Mouse (Mus musculus) embryo, embryonic 9.5 days (tissue): Measurements from ENCODE around the gene Slc10a3.
"Not testable (repeated sequence)": the region's sequence is repeated elsewhere in the genome, so short reads cannot be mapped to it uniquely, and the experiment has no call there.

Source experiments
- DNase-seq: peaks from one replicate; pipeline ENCODE4 v3.0.0-alpha.2; 2017; ENCODE audit errors: extremely low spot score

Gene Slc10a3

DNA sequence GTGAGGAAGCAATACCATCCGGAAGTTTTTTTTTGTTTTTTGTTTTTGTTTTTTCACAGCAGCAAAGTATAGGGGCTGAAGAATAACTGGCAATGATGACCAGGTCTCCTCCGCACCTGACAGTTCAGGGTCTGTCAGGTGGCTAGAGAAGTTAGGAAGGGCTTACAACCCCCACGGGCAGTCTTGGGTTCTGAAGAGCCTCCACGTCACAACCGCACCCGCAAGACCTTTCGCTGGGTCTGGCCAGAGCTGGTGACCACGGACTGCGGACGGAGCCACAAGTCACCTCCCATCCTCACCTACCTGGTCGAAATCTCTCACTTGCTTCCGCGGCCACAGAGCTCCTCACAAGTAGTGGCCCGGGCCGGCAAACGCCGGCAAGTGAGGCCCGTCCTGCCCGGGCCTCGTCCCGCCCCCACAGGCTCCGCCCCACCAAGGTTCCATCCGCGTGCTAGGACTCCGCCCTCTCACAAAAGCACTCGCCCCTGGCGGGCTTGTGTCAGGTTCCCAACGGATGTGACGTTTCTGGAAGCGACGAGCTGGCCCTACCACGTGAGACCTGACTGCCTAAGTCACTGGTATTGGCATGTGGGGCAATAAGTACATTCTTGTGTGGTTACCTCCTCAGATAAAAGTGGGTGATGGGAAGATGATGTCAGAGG lies at the start of gene Slc10a3, which contains the start of gene Ubl4a:
TSS of gene Slc10a3 (minus strand) at position 462 of the 662 bp plus-strand sequence.
TSS of gene Ubl4a (minus strand) at position 331 of the 662 bp plus-strand sequence.
- peak; percentile 82 for DNase-seq

DNA sequence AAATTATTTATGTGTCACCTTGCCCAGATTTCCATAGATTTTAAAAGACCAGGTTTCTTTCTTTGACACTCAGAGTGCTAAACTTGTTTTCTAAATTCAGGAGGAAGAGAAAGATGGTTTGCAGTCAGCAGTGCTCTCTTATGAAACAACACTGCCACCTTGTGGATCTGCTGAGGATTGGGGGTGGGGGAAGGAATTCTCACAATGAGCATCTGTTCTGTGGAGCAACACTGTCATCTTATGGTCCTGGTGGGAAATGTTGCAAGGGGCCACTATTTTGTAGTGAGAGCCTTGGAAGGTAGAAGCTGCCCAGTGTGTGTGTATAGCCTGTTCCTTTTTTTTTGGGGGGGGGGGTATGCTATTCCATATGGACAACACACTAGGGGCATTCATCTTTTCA lies 40.2 kb upstream of the Slc10a3 start:
- DNase-seq, result peak; percentile 61

GRCm38 (mm10) chrX:74408340-74408739 lies 35.2 kb upstream of the Slc10a3 start:
- no peak for DNase-seq

DNA sequence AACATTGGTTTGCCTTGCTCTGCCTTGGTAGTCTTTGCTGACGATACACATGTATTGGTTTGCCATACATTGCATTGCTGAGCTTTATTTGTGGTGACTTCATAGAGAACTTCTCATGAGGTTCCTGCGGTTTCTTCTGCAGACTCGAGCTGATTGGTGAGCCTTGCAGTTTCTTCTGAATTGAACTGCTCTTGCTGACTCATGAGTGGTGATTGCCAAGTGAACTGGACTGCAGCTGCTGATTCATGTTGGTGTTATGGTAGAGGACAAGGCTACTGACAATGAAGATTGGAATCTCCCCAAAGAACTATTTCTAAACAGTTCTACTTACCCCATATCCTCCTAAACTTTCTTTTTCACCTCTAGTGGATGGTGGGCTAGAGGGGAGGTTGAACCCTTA lies 27.0 kb upstream of the Slc10a3 start:
- DNase-seq, result no peak

DNA sequence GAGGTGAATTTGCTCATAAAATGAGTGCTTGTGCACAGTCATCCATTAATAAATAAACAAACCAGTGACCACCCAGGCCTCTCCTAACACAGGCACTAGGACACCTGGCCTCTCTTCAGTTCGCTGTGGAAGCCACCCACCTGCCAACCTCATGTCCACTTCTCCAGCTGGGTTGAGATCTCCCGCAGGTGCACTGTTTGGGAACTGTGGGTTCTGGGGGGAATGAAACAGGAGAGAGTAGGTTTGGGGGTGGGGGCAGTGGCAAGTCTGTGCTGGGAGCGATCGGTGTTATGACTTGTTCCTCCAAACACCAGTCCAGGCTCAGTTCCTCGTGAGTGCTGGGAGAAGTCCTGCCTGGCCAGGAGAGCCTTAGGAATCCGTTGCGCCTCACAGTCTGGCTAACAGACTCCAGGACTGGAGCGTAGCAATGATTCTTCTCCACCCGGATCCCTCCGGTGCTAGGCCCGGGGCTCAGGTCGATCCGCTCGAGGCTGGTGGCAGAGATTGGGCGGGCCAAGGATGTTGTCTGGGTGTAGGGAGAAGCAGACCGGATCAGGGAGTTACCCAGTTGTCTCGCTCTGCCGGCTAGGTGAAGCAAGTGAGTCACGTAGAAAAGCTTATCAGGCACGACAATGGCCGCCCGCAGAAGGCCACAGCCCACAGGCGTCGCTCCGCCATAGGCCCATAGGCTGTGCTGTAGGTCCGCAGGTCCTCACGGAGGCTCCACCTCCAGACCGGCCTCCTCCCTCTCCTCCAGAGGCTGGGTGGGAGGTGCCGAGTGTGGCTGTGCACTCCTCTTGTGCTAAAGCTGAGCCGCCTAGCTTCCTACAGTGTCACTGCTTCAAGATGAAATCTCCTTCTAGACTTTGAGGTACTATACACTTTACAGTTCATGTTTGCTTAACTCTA lies 19.6 kb upstream of the Slc10a3 start, which contains the start of the genes Fam3a and Ikbkg:
TSS of gene Fam3a (minus strand) at position 738 of the 909 bp plus-strand sequence.
TSS of gene Ikbkg (plus strand) at position 756 of the 909 bp plus-strand sequence.
- peak; percentile 68 for DNase-seq

- DNase-seq, result no peak
Measured at GRCm38 (mm10) chrX:74388153-74388552, 15.0 kb upstream of the Slc10a3 start.

DNA sequence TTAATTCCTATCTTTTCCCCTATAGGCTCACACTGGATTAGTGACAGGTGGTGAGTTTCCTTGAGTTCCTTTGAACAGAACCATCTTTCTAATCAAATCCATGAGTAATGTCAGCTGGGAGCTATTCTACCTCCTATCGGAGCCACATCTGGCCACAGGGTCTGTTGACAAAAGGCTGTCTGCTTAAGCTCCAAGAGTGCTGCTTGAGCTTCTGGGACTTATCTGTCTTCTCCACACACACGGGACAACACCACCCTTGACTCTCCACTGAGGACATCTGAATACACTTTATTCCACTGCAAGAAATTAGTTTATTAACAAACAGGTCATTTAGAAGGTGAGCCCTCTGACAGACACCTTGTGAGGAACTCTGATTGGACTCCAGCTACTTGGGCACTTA lies 11.3 kb upstream of the Slc10a3 start:
- no peak for DNase-seq

DNA sequence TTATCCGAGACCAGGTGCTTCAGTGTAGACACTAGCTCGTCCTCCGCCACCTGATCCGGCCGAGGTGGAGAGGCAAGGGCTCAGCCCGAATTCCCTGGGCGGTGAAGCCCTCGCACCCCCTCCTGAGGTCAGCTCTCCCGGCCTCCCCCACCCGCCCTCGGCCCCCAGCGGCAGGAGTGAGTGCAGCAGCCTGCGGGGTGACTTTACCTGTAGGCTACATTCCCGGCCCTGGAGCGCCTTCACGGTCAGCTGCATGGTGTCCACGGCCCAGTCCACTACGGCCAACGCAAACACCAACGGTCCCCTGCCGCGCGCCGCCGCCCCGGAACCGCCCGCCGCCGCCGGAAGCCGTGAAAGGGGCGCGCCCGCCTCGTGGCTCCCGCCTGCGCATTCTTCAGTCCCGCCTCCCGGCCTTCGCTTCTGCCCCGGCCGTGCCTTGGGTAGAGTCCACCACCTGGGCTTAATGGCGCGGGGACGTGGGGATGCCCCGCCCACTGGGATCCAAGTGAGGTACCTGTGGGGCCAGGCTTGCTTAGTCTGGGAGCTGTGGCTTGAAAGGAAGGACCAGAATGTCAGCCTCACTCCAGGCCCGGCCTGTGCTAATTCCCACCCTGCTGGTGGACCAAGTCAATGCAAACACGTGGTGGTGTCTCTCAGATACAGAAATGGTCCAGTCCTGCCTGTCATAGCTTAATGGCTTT lies 4.8 kb downstream of the Slc10a3 start:
- DNase-seq, result peak; percentile 70

DNA sequence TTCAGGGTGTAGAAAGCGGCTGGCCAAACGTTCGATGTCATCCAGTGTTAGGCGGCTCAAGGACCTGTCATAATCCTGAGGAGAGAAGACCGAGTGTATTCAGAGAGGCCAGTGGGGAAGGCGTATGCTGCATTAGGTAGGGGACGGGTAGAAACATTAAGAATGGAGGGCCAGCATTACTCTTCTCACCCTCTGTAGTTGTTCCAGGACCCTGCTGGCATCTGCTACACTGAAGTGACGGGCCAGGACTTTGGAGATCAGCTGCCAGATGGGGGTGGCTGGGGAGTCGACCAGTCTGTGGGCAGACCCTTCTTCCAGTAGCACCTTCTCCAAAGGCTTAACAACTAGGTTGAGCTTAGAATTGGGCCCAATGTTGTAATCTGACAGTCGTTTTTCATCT lies 5.6 kb downstream of the Slc10a3 start:
- no peak for DNase-seq

DNA sequence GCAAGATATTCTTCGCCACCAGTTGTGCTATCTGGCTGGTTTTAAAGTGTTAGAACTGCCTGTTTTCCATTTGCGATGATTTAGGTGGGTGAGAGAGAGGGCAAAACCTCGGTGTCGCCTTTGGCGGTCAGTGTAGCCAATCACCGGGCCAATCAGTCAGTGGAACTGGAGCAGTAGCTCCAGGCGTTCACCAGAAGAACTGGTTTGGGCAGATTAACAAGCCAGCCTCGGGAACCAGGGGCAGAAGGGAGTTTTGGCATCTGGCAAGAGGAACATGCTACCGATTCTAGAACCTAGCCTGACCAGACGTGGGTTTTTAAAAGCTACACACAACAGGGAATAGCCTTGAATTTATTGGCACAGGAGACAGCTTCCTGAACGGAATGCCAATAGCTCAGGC lies 14.0 kb downstream of the Slc10a3 start:
- DNase-seq, result no peak

- DNase-seq, result not testable (repeated sequence)
Measured at GRCm38 (mm10) chrX:74357069-74357468, 16.1 kb downstream of the Slc10a3 start.

- DNase-seq, result peak; percentile 71
Measured at GRCm38 (mm10) chrX:74353467-74353770, 19.7 kb downstream of the Slc10a3 start, which contains the start of gene Lage3. TSS of gene Lage3 (minus strand) at chrX:74353618.

- DNase-seq, result no peak
Measured at GRCm38 (mm10) chrX:74352645-74353466, 20.3 kb downstream of the Slc10a3 start.

DNA sequence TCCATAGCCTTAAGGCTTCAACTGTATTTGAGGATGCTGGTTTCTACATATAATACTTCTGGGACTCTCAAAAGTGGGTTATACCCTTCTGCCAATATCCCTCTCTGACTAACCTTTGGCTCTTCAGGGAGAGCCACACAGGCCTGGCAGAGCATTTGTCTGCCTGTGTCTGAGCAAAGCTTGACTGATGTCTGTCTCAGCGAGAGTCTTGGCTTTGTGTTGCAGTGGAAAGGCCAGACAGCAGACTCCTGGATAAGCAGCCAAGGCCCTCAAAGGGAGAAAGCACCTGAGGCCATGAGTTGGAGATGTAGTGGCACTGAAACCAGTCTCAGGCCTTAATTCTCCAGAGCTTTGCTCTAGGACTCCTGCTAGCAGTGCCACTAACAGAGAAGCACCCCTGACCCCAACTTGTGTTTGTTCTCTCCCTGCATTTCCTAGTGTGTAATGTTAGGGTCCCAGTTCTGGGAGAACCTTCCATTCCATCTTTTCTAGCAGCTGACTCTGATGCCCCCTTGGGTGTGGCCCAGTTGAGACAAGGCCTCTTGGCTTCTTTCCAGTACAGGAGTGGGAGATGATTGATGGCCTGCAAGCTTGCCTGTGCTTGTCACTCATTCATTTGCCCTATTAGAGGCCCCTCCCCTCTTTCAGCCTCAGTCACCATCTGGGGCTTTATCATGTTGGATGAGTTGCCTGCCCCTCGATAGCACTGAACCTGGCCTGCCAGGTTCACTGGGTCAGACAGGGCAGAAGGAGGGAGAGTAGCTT lies 42.8 kb downstream of the Slc10a3 start:
- DNase-seq, result no peak

DNA sequence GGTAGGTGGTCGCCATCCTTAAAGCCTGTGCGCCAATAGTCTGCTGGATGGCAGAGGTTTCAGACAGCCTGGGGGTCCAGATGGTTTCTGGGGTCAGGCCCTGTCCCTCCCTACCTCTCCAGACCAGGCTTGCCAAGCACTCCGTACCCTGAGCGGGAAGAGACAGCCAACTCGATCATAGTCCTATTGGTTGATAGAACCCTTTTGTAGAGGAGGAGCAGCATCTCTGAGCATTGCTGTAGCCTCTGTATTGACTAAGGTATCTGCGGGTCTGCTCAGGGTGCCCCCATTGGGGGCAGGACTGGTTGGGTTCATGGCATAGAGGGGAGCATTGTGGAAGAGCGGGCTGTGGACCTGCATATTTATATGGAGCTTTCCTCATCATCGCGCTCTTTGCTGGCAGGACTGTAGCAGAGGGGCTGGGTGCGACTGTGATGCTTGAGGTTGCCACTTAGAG lies 43.9 kb downstream of the Slc10a3 start:
- no peak for DNase-seq

- peak; percentile 74 for DNase-seq
Measured at GRCm38 (mm10) chrX:74328725-74329161, 44.4 kb downstream of the Slc10a3 start, which contains the start of gene Plxna3. TSS of gene Plxna3 (plus strand) at chrX:74329066.
